Mouse (Mus musculus) liver, embryonic 11.5 days (tissue): Measurements from ENCODE around the gene Daam1. TPM values are rescaled to one million over a fixed set of nuclear protein-coding genes. Genes with fewer than 3 reads are reported as not detected.

Source experiments
- ATAC-seq: fragments of 200-750 bp; cut with Nextera tagmentation; replicated peaks from 2 replicates; pipeline ENCODE4 v1.8.0; 2017; ENCODE audit warnings: moderate number of reproducible peaks, mild to moderate bottlenecking, moderate TSS enrichment, moderate library complexity; ENCODE audit not compliant: low FRiP score
- DNase-seq: peaks from one replicate; pipeline ENCODE4 v3.0.0-alpha.2; 2017; ENCODE audit warnings: low spot score
- H3K27ac ChIP-seq: fragments of 300-500 bp; sonication (generic); 2 replicates; pipeline ENCODE4 v1.5.1; 2014; ENCODE audit warnings: mild to moderate bottlenecking, low read depth, low read length, control low read depth
- H3K27me3 ChIP-seq: fragments of 300-500 bp; sonication (generic); replicated peaks from 2 replicates; pipeline ENCODE4 v1.6.1; 2014; ENCODE audit warnings: low read length, mixed read lengths; ENCODE audit not compliant: control insufficient read depth, insufficient read depth
- H3K36me3 ChIP-seq: fragments of 300-500 bp; sonication (generic); 2 replicates; pipeline ENCODE4 v1.6.1; 2014; ENCODE audit warnings: mild to moderate bottlenecking, low read length, moderate library complexity, mixed read lengths; ENCODE audit not compliant: control insufficient read depth, insufficient read depth
- H3K4me1 ChIP-seq: fragments of 300-500 bp; sonication (generic); replicated peaks from 2 replicates; pipeline ENCODE4 v1.6.1; 2014; ENCODE audit warnings: low read length, mixed read lengths; ENCODE audit not compliant: control insufficient read depth, insufficient read depth
- H3K4me2 ChIP-seq: fragments of 300-500 bp; sonication (generic); 2 replicates; pipeline ENCODE4 v1.6.1; 2014; ENCODE audit warnings: mild to moderate bottlenecking, control low read depth, moderate library complexity
- H3K4me3 ChIP-seq: fragments of 300-500 bp; sonication (generic); 2 replicates; pipeline ENCODE4 v1.5.1; 2014; ENCODE audit warnings: low read depth, low read length, control low read depth
- H3K9ac ChIP-seq: fragments of 300-500 bp; sonication (generic); 2 replicates; pipeline ENCODE4 v1.6.1; 2014; ENCODE audit warnings: low read depth, low read length, control low read depth
- H3K9me3 ChIP-seq: fragments of 300-500 bp; sonication (generic); 2 replicates; pipeline ENCODE4 v1.6.1; 2016; ENCODE audit warnings: low read length, inconsistent platforms, mixed read lengths; ENCODE audit not compliant: control insufficient read depth
- WGBS: fragments of 180-500 bp; shearing (Covaris S2); extraction: QIAGEN DNeasy Blood & Tissue Kit; methylation state at CpG from one replicate; pipeline ENCODE4 v1.1.7; 2014; 5-methylcytosine and 5-hydroxymethylcytosine counted together
- polyA plus RNA-seq: library from polyadenylated mRNA; unstranded; fragments of >200 nt; fragmentation: Nextera tagmentation; extraction: Ambion mirVana; gene quantifications from 2 replicates; pipeline ENCODE4 v1.2.1, GENCODE M21; 2014

Gene Daam1
- polyA plus RNA-seq, 1 experiment from 2014 or later, result 15.2 TPM

DNA sequence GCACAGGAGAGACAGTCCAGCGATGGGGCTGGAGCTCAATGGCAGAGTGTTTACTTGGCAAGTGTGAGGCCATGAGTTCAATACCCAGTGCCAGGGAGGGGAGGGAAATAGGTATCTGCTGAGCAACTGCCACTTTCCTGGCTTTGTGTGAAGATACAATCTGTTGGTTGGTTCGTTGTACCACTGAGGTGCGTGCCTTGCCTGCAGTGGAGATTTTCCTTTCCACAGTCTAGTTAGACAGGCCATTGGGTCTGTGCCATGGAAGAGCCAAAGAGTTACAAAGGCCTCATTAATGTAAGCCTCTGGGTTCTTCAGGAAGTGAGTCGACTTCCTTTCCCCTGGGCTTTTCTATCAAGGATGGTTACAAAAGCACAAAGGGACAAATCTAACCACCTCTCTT lies 112.8 kb downstream of the Daam1 start:
- DNase-seq (no peak), ATAC-seq (no peak)
- Histone ChIP-seq H3K4me3 (no peak overlapping the region), H3K27ac (no peak overlapping the region), H3K4me1 (peaks cover 12% of the 10 kb centered on the region), H3K4me2 (no peak overlapping the region), H3K9ac (no peak overlapping the region), H3K9me3 (no peaks in the 10 kb centered on the region), H3K27me3 (no peaks in the 10 kb centered on the region), H3K36me3 (peaks cover 16% of the 10 kb centered on the region; the same call in 1 of the 2 replicates)
- WGBS, result 76% methylated on average over 4 of the region's 4 CpGs

GRCm38 (mm10) chr12:71945844-71946243 lies 115.0 kb downstream of the Daam1 start:
- Histone ChIP-seq H3K9me3 (no peaks in the 10 kb centered on the region), H3K27ac (no peak overlapping the region), H3K36me3 (peaks cover 18% of the 10 kb centered on the region; the same call in 1 of the 2 replicates), H3K4me3 (no peak overlapping the region), H3K9ac (no peak overlapping the region), H3K4me2 (no peak overlapping the region), H3K4me1 (peaks cover 12% of the 10 kb centered on the region), H3K27me3 (no peaks in the 10 kb centered on the region)
- ATAC-seq (no peak), DNase-seq (no peak)
- WGBS, result 84% methylated on average over 7 of the region's 7 CpGs

DNA sequence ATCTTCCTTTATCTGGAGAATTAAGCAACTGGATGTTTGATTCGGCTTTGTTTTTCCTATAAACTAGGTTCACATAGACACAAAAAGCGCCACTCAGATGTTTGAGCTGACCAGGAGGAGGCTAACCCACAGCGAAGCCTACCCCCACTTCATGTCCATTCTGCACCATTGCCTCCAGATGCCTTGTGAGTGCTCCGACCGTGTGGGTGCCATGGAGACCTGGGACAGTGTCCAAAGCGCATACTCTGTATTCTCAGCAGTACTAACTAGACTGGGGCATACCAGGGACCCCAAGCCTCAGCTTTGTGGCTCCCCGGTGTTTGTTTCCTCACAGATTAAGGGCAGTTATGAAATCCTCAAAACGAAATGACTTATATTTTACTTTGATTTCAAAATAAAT lies 115.6 kb downstream of the Daam1 start:
- Histone ChIP-seq H3K9ac (no peak overlapping the region), H3K9me3 (no peaks in the 10 kb centered on the region), H3K4me3 (no peak overlapping the region), H3K27ac (no peak overlapping the region), H3K4me1 (peaks cover 12% of the 10 kb centered on the region), H3K36me3 (peaks cover 23% of the 10 kb centered on the region), H3K27me3 (no peaks in the 10 kb centered on the region), H3K4me2 (no peak overlapping the region)
- 92% methylated on average over 8 of the region's 8 CpGs for WGBS
- DNase-seq, result no peak
- ATAC-seq, result no peak

DNA sequence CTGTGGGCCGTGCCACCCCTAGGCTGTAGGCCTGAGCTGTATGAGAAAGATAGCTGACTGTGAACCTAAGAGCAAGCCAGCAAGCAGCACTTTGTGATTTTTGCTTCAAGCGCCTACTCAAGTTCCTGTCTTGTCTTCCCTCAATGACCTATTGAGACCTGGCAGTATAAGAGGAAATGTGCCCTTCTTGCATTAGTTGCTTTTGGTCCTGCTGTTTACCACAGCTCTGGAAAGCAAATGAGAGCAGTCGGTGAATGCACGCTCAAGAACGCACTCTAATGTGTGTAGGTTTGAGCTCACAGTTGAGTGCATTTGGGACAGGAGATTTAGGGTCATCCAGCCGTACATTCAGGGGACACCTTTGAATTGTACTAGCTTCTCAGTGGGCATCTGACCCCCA lies 118.1 kb downstream of the Daam1 start:
- H3K36me3 ChIP-seq, result peaks cover 35% of the 10 kb centered on the region
- 89% methylated on average over 6 of the region's 6 CpGs for WGBS
- no peak overlapping the region for H3K27ac ChIP-seq
- no peaks in the 10 kb centered on the region for H3K9me3 ChIP-seq
- no peak overlapping the region for H3K9ac ChIP-seq
- ATAC-seq (no peak), DNase-seq (no peak)
- H3K27me3 ChIP-seq, result no peaks in the 10 kb centered on the region
- no peak overlapping the region for H3K4me3 ChIP-seq
- H3K4me1 ChIP-seq, result no peaks in the 10 kb centered on the region
- H3K4me2 ChIP-seq, result no peak overlapping the region

DNA sequence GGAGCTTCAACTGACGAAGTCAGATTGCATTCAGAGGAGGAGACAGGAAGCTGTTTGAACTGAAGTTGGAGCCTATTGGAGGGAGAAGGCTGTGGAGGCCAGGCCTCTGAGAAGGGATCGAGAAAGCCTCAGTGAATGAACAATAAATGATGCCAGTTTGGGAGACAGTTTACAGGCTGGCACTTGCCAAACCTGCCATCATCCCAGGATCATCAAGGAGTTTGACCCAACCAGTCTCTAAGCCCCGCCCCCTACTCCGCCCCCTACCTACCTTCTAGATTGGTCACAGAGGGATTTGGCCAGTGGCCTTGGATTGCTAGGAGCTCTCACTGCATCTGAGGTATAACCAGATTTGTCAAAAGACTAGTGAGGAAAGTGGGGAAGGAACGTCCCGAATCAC lies 118.7 kb downstream of the Daam1 start:
- H3K9ac ChIP-seq, result no peak overlapping the region
- ATAC-seq (no peak), DNase-seq (no peak)
- H3K4me2 ChIP-seq, result no peak overlapping the region
- no peaks in the 10 kb centered on the region for H3K4me1 ChIP-seq
- H3K4me3 ChIP-seq, result no peak overlapping the region
- H3K27me3 ChIP-seq, result no peaks in the 10 kb centered on the region
- H3K27ac ChIP-seq, result no peak overlapping the region
- WGBS, result 88% methylated on average over 6 of the region's 6 CpGs
- H3K36me3 ChIP-seq, result peaks cover 30% of the 10 kb centered on the region
- no peaks in the 10 kb centered on the region for H3K9me3 ChIP-seq

- WGBS, result 89% methylated on average over 13 of the region's 13 CpGs
Measured at GRCm38 (mm10) chr12:71950095-71950877, 119.4 kb downstream of the Daam1 start.

DNA sequence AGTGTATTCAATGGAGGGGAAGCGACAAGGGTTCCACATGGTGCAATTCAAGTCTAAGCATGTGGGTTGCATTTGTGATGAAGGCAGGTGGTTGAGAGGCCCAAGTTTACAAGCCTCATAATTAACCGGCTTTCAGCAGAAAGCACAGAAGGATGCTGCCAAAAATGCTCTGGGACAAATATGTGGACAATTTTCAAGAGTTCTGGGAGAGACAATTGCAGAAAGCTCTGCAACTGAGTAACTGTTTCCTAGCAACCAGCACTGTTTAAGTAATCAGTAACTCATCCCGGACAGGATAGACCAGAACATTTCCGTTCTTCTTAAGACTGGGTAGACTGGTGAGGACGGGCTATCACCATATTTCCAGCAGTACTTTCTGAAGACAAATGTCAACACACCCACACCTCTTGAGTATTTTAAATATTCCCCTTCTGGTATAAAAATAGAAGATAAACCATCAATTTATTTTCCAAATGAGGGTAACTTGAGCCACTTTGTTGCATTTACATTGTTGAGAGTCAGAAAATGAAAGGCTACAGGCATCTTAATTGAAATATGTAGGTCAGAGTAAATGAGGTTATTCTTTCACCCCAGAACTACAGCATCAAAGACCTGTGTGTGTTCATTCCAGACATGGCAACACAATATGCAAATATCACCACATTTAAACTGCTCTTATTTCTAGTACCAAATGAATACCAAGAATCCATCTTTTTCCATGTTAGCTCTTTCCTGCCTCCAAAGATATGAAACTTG lies 123.5 kb downstream of the Daam1 start:
- peaks cover 27% of the 10 kb centered on the region for H3K36me3 ChIP-seq
- H3K9me3 ChIP-seq, result no peaks in the 10 kb centered on the region
- no peaks in the 10 kb centered on the region for H3K27me3 ChIP-seq

More at GRCm38 (mm10) chr12:71950095-71950877, 119.4 kb downstream of the Daam1 start:
- DNase-seq, result no peak
- ATAC-seq, result no peak
- H3K27ac ChIP-seq, result no peak overlapping the region
- no peak overlapping the region for H3K9ac ChIP-seq
- no peak overlapping the region for H3K4me3 ChIP-seq
- no peaks in the 10 kb centered on the region for H3K9me3 ChIP-seq
- no peaks in the 10 kb centered on the region for H3K4me1 ChIP-seq
- peaks cover 30% of the 10 kb centered on the region for H3K36me3 ChIP-seq
- H3K4me2 ChIP-seq, result no peak overlapping the region
- H3K27me3 ChIP-seq, result no peaks in the 10 kb centered on the region

GRCm38 (mm10) chr12:71956980-71957379 lies 126.1 kb downstream of the Daam1 start:
- peaks cover 16% of the 10 kb centered on the region for H3K36me3 ChIP-seq
- H3K27ac ChIP-seq, result no peak overlapping the region
- ATAC-seq (no peak), DNase-seq (no peak)
- H3K9me3 ChIP-seq, result no peaks in the 10 kb centered on the region
- no peaks in the 10 kb centered on the region for H3K4me1 ChIP-seq
- H3K27me3 ChIP-seq, result no peaks in the 10 kb centered on the region
- H3K4me2 ChIP-seq, result no peak overlapping the region
- H3K4me3 ChIP-seq, result no peak overlapping the region
- H3K9ac ChIP-seq, result no peak overlapping the region
- 87% methylated on average over 6 of the region's 6 CpGs for WGBS

More for the DNA sequence above, 123.5 kb downstream of the Daam1 start:
- no peak for DNase-seq
- 81% methylated on average over 5 of the region's 5 CpGs for WGBS
- Histone ChIP-seq H3K27ac (no peak overlapping the region), H3K9ac (no peak overlapping the region), H3K4me2 (no peak overlapping the region), H3K4me3 (no peak overlapping the region), H3K4me1 (no peaks in the 10 kb centered on the region)
- ATAC-seq, result no peak
